Mouse (Mus musculus) G1E (cell line): ENCODE data around the gene Ak3. TPM values are rescaled to one million over a fixed set of nuclear protein-coding genes. Genes with fewer than 3 reads are reported as not detected.

ENCODE experiments used
- ATAC-seq: 2 replicates; pipeline ENCODE4 v1.8.0; 2016; ENCODE audit warnings: mild to moderate bottlenecking; ENCODE audit not compliant: insufficient number of reproducible peaks, poor library complexity, low FRiP score, severe bottlenecking; ENCODE audit errors: extremely low read depth
- DNase-seq: peaks from one replicate; pipeline ENCODE4 v3.0.0; 2012; ENCODE audit warnings: low spot score
- H3K27me3 ChIP-seq: 2 replicates; pipeline ENCODE4 v1.6.1; 2012; ENCODE audit warnings: mild to moderate bottlenecking, low read length, inconsistent platforms; ENCODE audit not compliant: insufficient read depth
- H3K36me3 ChIP-seq: replicated peaks from 2 replicates; pipeline ENCODE3; 2012; ENCODE audit warnings: mild to moderate bottlenecking, inconsistent platforms
- H3K4me1 ChIP-seq: 2 replicates; pipeline ENCODE4 v1.6.1; 2012; ENCODE audit warnings: low read depth, low read length, inconsistent platforms, mixed read lengths; ENCODE audit not compliant: insufficient read depth
- H3K4me3 ChIP-seq: 2 replicates; pipeline ENCODE4 v1.5.1; 2012; ENCODE audit warnings: low read depth, mild to moderate bottlenecking, inconsistent platforms, low read length, moderate library complexity, mixed read lengths
- H3K9me3 ChIP-seq: replicated peaks from 2 replicates; pipeline ENCODE4 v1.6.1; 2012; ENCODE audit warnings: inconsistent platforms
- CTCF ChIP-seq: IDR thresholded peaks from 2 replicates; pipeline ENCODE4 v1.5.1; 2012; ENCODE audit warnings: low read depth, low read length, inconsistent platforms, mixed read lengths
- GATA1 ChIP-seq: IDR thresholded peaks from 2 replicates; pipeline ENCODE4 v1.6.1; 2012; ENCODE audit warnings: borderline replicate concordance, low read length, inconsistent platforms, mixed read lengths
- GATA2 ChIP-seq: IDR thresholded peaks from 2 replicates; pipeline ENCODE4 v1.6.1; 2012; ENCODE audit warnings: low read depth, low read length, inconsistent platforms, borderline replicate concordance
- POLR2AphosphoS5 ChIP-seq: IDR thresholded peaks from 2 replicates; pipeline ENCODE4 v1.6.1; 2012; ENCODE audit warnings: low read depth, low read length, inconsistent platforms; ENCODE audit not compliant: insufficient replicate concordance
- TAL1 ChIP-seq: conservative IDR thresholded peaks from 2 replicates; pipeline ENCODE4 v1.6.1; 2012; ENCODE audit warnings: low read depth, low read length, inconsistent platforms, mixed read lengths
- polyA plus RNA-seq: library from polyadenylated mRNA; stranded (reverse); fragments of >175 nt; gene quantifications from 2 replicates; pipeline ENCODE4 v1.2.3, GENCODE M21; 2012
- total RNA-seq, 2 experiments: library from RNA; stranded (forward) in 1 of 2; stranded (reverse) in 1 of 2; fragments of 200-1000 nt in 1 of 2; fragments of >200 nt in 1 of 2; fragmentation: Nextera tagmentation in 1 of 2; gene quantifications; 2 replicates each; pipeline ENCODE4 v1.2.3; 2014 to 2017

Gene Ak3
- total and polyA plus RNA-seq, 3 experiments, result 27.2 to 165 (median 77.6) TPM

- Histone ChIP-seq H3K36me3 (no peaks in the 10 kb centered on the region), H3K27me3 (peaks cover 4% of the 10 kb centered on the region; the same call in 1 of the 2 replicates), H3K9me3 (no peaks in the 10 kb centered on the region), H3K4me1 (peaks cover 58% of the 10 kb centered on the region), H3K4me3 (no peak overlapping the region)
- no peak for ATAC-seq
- TF ChIP-seq GATA1, result no peak
- no peak for DNase-seq
Observed at GRCm38 (mm10) chr19:29055469-29055868, 7.7 kb upstream of the Ak3 start.

GRCm38 (mm10) chr19:29054594-29054993 lies 6.8 kb upstream of the Ak3 start:
- Histone ChIP-seq H3K27me3 (peaks cover 4% of the 10 kb centered on the region; the same call in 1 of the 2 replicates), H3K4me1 (peaks cover 58% of the 10 kb centered on the region), H3K36me3 (no peaks in the 10 kb centered on the region), H3K4me3 (no peak overlapping the region), H3K9me3 (no peaks in the 10 kb centered on the region)
- no peak for ATAC-seq
- DNase-seq, result no peak
- no peak for TF ChIP-seq GATA1
- no peak for TF ChIP-seq CTCF
- TF ChIP-seq TAL1, result no peak
- no peak for TF ChIP-seq POLR2AphosphoS5

- peaks cover 63% of the 10 kb centered on the region for H3K4me1 ChIP-seq
- no peaks in the 10 kb centered on the region for H3K9me3 ChIP-seq
- no peak for DNase-seq
- H3K4me3 ChIP-seq, result peak overlapping the region; percentile 34; the same call in 1 of the 2 replicates
- peak; percentile 47; the same call in 1 of the 2 replicates for ATAC-seq
- TF ChIP-seq CTCF, result no peak
- TF ChIP-seq TAL1, result no peak
- TF ChIP-seq GATA1, result no peak
- TF ChIP-seq GATA2, result no peak
- TF ChIP-seq POLR2AphosphoS5, result no peak
- H3K27me3 ChIP-seq, result peaks cover 4% of the 10 kb centered on the region; the same call in 1 of the 2 replicates
- H3K36me3 ChIP-seq, result no peaks in the 10 kb centered on the region
Observed at GRCm38 (mm10) chr19:29052786-29053185, 5.0 kb upstream of the Ak3 start.

GRCm38 (mm10) chr19:29050186-29050980 lies 2.6 kb upstream of the Ak3 start:
- Histone ChIP-seq H3K4me1 (peaks cover 65% of the 10 kb centered on the region), H3K4me3 (no peak overlapping the region), H3K36me3 (peaks cover 5% of the 10 kb centered on the region), H3K27me3 (peaks cover 2% of the 10 kb centered on the region; the same call in 1 of the 2 replicates), H3K9me3 (no peaks in the 10 kb centered on the region)
- no peak for ATAC-seq
- TF ChIP-seq POLR2AphosphoS5 (no peak), GATA2 (no peak), CTCF (no peak), GATA1 (no peak), TAL1 (no peak)
- no peak for DNase-seq

GRCm38 (mm10) chr19:29049401-29050075 lies 1.8 kb upstream of the Ak3 start:
- Histone ChIP-seq H3K27me3 (no peaks in the 10 kb centered on the region), H3K9me3 (no peaks in the 10 kb centered on the region), H3K4me3 (no peak overlapping the region), H3K4me1 (peaks cover 69% of the 10 kb centered on the region), H3K36me3 (peaks cover 12% of the 10 kb centered on the region)
- no peak for TF ChIP-seq GATA1
- TF ChIP-seq TAL1, result no peak
- TF ChIP-seq CTCF, result no peak
- ATAC-seq (no peak), DNase-seq (no peak)

GRCm38 (mm10) chr19:29046961-29047333 lies 814 bp downstream of the Ak3 start:
- peak overlapping the region; percentile 87 for H3K4me3 ChIP-seq
- TF ChIP-seq CTCF, result no peak
- TF ChIP-seq GATA1, result no peak
- H3K4me1 ChIP-seq, result peaks cover 68% of the 10 kb centered on the region
- no peaks in the 10 kb centered on the region for H3K9me3 ChIP-seq
- DNase-seq (no peak), ATAC-seq (no peak)
- peaks cover 37% of the 10 kb centered on the region for H3K36me3 ChIP-seq
- H3K27me3 ChIP-seq, result no peaks in the 10 kb centered on the region
